Mouse (Mus musculus) kidney, adult 9 months (tissue): ENCODE data around the gene Rpl37.

Source experiments
- DNase-seq: peaks from one replicate; pipeline ENCODE4 v3.0.0; 2022

Gene Rpl37

GRCm38 (mm10) chr15:5155093-5155492 lies 38.6 kb downstream of the Rpl37 start:
- DNase-seq, result no peak

DNA sequence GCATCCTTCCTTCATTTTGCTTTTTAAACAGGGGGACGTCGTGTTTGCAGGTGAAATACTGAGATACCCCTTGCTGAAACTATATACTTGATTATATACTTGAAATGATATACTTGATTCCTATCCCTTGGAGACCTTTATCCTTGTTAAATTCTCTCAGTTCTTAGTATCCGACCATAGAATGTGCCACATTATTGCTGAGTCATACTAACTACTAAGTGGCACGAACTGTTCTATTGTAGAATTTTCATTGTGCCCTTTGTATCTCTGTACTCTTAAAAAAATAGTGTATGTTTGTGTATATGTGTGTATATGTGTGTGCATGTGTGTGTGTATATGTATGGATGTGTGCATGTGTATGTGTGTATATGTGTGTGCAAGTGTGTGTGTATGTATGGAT lies 39.9 kb downstream of the Rpl37 start:
- no peak for DNase-seq

GRCm38 (mm10) chr15:5157386-5157785 lies 40.9 kb downstream of the Rpl37 start:
- DNase-seq, result no peak

- DNase-seq, result no peak
Observed at GRCm38 (mm10) chr15:5158827-5159226, 42.4 kb downstream of the Rpl37 start.

GRCm38 (mm10) chr15:5165121-5165773 lies 48.8 kb downstream of the Rpl37 start:
- DNase-seq, result no peak
